Comparison of ENCODE assay signal across 14 mouse cellular contexts in genomic region chr2:132714522-132714921, GRCm38 (mm10).
"Had no signal": no experiment of that assay in that cellular context is flagged by ENCODE, and none has a peak within 500 bp of the region (broad histone marks: within the 10 kb centered on the region; RNA-seq: fewer than 3 reads in every experiment).

No protein-coding gene starts in this region.

- DNase-seq: lung, adult 18-20 months; lung, embryonic 14.5 days; lung, postnatal 10 days; lung, postnatal 4 days; right cerebral cortex, postnatal 14 days; thymus, adult 18-20 months; thymus, postnatal 14 days; thymus, postnatal 36 days had no signal

- H3K27ac ChIP-seq: liver, embryonic 14.5 days; neural tube, embryonic 13.5 days; neural tube, embryonic 15.5 days had no signal

- H3K4me3 ChIP-seq: megakaryocyte, embryonic 14.5 days; midbrain, embryonic 13.5 days; midbrain, embryonic 15.5 days; neural tube, embryonic 13.5 days; neural tube, embryonic 15.5 days had no signal

- H3K27me3 ChIP-seq: megakaryocyte, embryonic 14.5 days; midbrain, embryonic 13.5 days; midbrain, embryonic 15.5 days; neural tube, embryonic 13.5 days; neural tube, embryonic 15.5 days had no signal
